Mouse (Mus musculus) ES-E14 (cell line): Measurements from ENCODE around the gene Anks1b.

ENCODE experiments used
- CHD2 ChIP-seq: IDR thresholded peaks from 2 replicates; pipeline ENCODE4 v1.6.1; 2014; ENCODE audit warnings: mild to moderate bottlenecking, low read depth, low read length, inconsistent platforms
- HCFC1 ChIP-seq: IDR thresholded peaks from 2 replicates; pipeline ENCODE4 v1.6.1; 2012; ENCODE audit warnings: low read length, inconsistent platforms, borderline replicate concordance; ENCODE audit not compliant: insufficient read depth
- MAFK ChIP-seq: IDR thresholded peaks from 2 replicates; pipeline ENCODE4 v1.6.1; 2014; ENCODE audit warnings: mild to moderate bottlenecking, low read depth, low read length, inconsistent platforms; ENCODE audit not compliant: insufficient read depth
- ZC3H11A ChIP-seq: IDR thresholded peaks from 2 replicates; pipeline ENCODE4 v1.6.1; 2012; ENCODE audit warnings: low read depth, mild to moderate bottlenecking, inconsistent platforms, low read length, borderline replicate concordance
- ZNF384 ChIP-seq: IDR thresholded peaks from 2 replicates; pipeline ENCODE4 v1.6.1; 2012; ENCODE audit warnings: low read depth, low read length, inconsistent platforms

- TF ChIP-seq ZNF384, result no peak
- TF ChIP-seq CHD2, result no peak
- TF ChIP-seq MAFK, result no peak
- no peak for TF ChIP-seq HCFC1
- no peak for TF ChIP-seq ZC3H11A
These were observed 1132.7 kb downstream of the Anks1b start for GRCm38 (mm10) chr10:91005858-91006538.
